Mouse (Mus musculus) monocyte, adult 2 months (primary cell): ENCODE data around the gene B3gnt4.

Experiments
- DNase-seq, 2 experiments: peaks; one replicate each; pipeline ENCODE4 v3.0.0; 2022; ENCODE audit warnings: low spot score in 2 of 2, low read depth in 1 of 2

B3gnt4 gene

DNA sequence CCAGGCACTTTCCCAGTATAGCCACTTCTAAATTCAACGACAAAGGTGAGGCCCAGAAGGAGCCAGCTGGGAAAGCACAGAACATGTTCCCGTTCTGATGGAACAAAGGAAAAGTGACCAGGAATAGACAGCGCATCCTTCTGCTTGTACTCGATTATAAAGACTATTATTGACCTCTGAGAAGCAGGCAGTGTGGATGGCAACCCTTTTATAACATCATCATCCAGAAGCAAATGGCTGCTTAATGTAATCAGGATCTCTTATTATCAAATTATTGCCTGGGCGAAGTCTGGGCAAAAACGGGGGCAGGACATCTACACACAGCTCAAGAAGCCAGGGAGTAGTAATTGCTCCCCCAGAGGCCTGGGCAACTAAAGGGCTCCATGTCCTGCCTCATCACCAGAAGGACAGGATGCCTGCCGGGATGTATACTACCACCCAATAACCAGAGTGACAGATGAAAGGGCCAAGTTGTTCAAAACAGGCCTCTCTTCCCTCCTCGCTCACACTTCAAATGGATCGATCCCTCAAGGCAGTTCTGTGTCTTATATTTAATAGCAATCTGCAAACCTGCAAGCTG, 15.7 kb downstream of the B3gnt4 start:
- no peak for DNase-seq

DNA sequence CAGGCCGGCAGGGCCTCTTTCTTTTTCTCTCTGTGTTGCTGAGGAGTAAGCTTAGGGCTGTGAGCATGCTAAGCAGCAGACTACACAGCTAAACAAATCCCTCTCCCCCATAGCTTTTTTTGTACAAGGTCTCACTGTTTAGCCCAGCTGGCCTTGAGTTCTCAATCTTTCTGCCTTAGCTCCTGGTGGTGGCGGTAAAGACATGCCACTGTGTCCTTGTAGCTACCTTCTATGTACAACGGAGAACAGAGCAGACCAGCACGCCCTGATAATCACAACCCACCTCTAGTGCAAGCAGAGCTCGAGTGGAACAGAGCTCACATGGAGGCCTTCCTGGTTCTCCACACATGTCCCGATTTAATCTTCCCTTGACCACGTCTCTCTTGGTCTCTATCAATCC, 18.4 kb downstream of the B3gnt4 start:
- no peak for DNase-seq

DNA sequence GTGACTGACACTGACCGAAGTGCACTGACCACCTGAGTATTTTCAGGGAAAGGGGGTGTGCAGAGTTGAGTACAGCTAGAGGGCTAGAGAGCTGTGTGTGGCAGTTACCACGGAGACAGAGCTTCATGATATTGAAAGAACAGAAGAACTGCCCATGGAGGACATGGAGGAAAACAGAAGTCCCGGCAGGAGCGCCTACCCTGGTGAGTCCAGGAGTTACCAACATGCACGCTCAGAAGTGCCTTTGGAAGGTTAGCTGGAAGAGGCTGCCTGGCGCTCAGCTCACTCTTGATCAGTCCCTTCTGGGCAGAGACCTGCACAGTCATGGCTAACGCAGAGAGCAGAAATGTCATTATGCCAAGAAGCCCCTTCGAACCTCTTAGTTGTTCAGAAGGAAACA, 19.8 kb downstream of the B3gnt4 start:
- DNase-seq = no peak

DNA sequence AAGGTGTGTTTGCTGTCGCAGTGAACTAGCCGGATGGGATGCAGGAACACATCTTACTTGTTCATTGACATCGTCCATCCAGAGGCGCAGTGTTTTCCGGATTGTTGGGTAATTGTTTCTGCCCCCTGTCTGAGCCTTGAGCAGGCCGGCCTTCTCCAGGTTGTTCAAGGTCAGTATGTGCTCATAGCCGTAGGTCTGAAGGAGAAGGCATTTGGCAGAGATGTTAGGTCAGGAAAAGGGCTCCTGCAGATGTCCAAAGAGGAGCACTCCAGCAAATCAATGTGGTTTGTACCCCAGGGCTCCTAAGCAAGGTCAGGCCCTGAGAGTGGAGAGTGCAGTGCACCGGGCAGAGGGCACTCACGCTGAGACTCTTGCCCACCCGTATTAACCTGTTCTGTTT, 23.5 kb downstream of the B3gnt4 start:
- DNase-seq = no peak

DNA sequence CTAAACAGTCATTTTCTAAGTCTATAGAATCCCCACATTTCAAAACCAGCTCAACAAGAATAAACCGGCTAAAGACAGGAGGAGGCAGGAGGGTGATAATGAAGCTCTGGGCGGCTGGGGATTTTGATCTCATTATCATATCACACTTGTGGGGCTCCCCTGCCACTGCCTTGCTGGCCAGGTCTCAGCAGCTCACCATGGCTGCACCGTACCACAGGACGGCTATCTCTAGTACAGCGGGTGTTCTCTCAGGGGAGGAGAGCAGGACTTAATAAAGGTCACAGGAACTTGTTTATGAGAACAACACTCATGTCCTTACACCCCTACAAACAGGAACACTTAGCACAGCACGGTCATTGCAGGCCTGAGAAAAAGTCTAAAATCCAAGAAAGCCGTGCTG, 45.4 kb downstream of the B3gnt4 start:
- no peak for DNase-seq

GRCm38 (mm10) chr5:123556451-123556850, 46.2 kb downstream of the B3gnt4 start:
- no peak for DNase-seq

- DNase-seq = no peak
Measured at GRCm38 (mm10) chr5:123559588-123559987, 49.3 kb downstream of the B3gnt4 start.

- no peak for DNase-seq
Measured at GRCm38 (mm10) chr5:123561128-123561527, 50.9 kb downstream of the B3gnt4 start.
